Mouse (Mus musculus): ENCODE measurements at regions not wholly inside any gene's neighbourhood (a gene's known extent, or its start where the extent isn't known, plus 50 kb on each side); places are given as distances from the start of the nearest gene placed in this dataset.
"Not testable (repeated sequence)": the region's sequence is repeated elsewhere in the genome, so short reads cannot be mapped to it uniquely, and the experiment has no call there.

DNA sequence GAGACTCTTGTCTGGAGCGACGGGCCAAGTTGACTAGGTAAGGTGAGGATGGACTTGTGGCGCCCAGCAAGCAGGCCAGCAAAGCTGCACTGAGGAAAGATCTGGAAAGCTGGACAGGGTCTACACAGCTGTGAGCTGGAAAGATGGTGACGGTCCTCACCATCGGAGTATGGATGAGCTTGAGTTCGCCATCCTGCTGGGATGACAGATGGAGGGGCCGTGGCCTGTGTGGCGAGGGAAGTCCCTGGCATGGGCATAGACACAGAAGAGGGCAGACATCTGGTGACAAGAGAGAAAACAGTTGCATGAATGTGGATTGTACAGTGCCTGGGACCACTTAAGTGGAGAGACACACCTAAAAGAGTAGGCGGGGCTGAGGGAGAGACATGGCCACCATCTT, 57.6 kb downstream of the Tmem270 start:
- no peak for DNase-seq (ENCODE audit: low spot score)

GRCm38 (mm10) chr5:134848571-134848970, 58.0 kb downstream of the Tmem270 start:
- DNase-seq (ENCODE audit: low spot score) = no peak

DNA sequence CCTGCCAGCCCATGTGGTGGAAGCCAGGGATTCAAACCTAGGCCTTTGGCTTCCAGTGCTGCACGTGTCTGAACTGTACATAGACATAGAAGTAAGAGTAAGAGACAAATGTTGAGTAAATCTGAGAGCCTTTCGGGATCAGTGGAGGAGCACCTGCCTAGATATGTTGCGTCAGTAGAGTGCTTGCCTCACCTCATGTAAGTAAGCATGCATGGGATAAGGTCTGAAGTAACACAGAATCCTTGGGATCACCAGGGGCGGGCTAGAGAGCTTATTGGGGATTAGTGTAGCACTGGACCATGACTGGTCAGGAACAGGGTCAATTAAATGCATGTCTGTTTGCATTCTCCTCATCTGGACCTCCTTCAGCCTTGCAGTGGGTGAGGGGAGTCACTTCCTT, 61.1 kb downstream of the Tmem270 start:
- DNase-seq (ENCODE audit: low spot score) = no peak

DNA sequence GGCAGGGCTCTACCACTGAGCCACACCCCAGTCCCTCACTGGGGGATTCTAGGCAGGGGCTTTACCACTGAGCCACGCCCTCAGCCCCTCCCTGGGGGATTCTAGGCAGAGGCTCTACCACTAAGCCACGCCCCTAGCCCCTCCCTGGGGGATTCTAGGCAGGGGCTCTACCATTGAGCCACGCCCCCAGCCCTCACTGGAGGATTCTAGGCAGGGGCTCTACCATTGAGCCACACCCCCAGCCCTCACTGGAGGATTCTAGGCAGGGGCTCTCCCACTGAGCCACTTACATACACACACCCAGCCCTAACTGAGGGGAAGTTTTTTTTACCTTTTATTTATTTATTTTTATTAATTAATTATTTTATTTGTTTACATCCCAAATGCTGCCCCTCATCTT, 62.3 kb downstream of the Tmem270 start:
- DNase-seq (ENCODE audit: low spot score) = not testable (repeated sequence)

DNA sequence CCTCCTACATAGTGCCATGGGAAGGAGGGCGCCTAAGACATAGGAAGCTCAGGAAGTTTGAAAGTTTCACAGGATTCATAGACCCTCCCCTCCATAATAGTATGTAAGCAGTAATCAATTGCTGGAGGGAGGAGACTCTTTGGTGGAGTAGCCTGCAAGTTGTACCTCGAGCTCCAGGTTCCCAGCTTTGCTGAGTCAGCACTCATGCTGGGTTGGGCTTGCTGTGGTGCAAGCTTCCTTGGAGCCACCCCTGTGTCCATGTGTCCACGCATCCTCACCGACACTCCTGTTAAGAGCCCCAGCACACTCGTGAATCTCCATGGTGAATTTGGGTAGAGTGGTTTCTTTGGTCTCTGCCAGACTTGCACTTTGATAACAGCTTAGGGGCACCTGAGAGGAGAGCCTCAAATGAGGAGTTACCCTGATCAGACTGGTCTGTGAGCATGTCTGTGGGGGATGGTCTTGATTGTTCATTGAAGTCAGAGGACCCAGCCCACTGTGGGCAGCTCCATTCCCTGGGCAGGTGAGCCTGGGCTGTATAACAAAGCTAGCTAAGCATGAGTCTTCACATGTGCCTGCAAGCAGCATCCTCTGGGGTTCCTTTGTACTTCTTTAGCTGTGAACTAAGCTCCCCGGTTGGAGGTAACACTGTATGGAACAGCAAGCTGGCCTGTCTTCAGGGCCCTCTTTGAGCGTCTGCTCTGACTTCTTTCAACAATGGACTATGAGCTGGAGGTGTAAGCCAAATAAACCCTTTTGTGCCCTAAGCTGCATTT, 65.1 kb downstream of the Tmem270 start:
- no peak for DNase-seq (ENCODE audit: low spot score)

GRCm38 (mm10) chr5:134836489-134836888, 70.0 kb downstream of the Tmem270 start:
- DNase-seq (ENCODE audit: low spot score) = no peak

GRCm38 (mm10) chr5:134832896-134833295, 73.6 kb downstream of the Tmem270 start:
- no peak for DNase-seq (ENCODE audit: low spot score)

- DNase-seq (ENCODE audit: low spot score) = no peak
These were observed 70.5 kb upstream of the Eln start for GRCm38 (mm10) chr5:134817671-134818070.

GRCm38 (mm10) chr5:134809121-134809520, 62.0 kb upstream of the Eln start:
- DNase-seq (ENCODE audit: low spot score) = no peak

DNA sequence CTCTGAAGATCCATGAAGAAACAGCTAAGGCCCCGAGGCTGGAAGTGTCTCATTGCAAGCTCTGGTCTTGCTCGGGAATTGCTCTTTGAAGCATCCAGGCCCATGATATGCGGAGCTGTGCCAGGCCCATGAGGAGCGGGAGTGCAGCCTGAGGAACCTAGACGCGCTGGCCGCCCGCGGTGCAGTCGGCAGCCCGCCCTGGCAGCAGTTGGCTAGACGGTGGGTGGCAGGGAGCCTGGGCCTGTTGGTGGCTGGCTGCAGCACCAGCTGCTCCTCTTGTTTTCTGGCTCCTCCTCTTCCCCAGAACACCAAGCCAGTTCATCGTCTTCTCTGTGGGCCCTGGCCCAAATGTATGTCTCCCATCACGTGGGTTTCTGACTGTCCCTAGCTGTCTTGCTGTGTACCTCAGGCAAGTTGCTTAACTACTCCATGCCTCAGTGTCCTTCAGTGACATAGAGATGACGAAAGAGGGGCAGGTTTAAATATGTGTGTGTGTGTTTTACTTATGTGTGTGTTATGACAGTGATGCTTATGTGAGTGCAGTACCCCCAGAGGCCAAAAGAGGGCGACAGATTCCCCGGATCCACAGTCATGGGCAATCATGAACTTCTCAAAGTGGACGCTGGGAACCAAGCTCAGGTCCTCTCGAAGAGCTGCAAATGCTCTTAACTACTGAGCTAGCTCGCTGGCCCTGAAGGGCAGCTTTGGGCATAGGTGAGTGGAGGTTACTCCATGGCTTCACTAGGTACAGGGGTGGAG, 57.3 kb upstream of the Eln start:
- no peak for DNase-seq (ENCODE audit: low spot score)

GRCm38 (mm10) chr5:134802161-134802719, 55.1 kb upstream of the Eln start:
- DNase-seq (ENCODE audit: low spot score) = no peak

GRCm38 (mm10) chr5:134800481-134800880, 53.4 kb upstream of the Eln start:
- no peak for DNase-seq (ENCODE audit: low spot score)

DNA sequence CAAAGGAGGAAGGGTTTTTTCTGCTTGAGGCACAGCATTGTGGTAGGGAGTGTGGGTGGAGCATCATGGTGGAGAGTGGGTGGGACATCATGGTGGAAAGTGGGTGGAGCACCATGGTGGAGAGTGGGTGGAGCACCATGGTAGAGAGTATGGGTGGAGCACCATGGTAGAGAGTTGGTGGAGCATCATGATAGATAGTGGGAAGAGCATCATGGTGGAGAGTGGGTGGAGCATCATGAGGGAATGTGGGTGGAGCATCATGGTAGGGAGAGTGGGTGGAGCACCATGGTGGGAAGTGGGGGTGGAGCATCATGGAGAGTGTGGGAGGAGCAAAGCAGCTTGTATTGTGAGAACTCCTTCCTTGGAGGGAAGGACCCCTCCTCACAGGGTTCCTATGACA, 52.8 kb upstream of the Eln start:
- DNase-seq (ENCODE audit: low spot score) = no peak

GRCm38 (mm10) chr5:134797688-134798094, 50.6 kb upstream of the Eln start:
- peak; percentile 31 for DNase-seq (ENCODE audit: low spot score)
